Mouse (Mus musculus): ENCODE data around the gene Zfp951. TPM values are rescaled to one million over a fixed set of nuclear protein-coding genes. Genes with fewer than 3 reads are reported as not detected.
"Not testable (repeated sequence)": the region's sequence is repeated elsewhere in the genome, so short reads cannot be mapped to it uniquely, and the experiment has no call there.

Gene Zfp951
- 1 to 10 TPM; 1.0 to 1.3 TPM for total RNA-seq (2021)
- long read RNA-seq, experiment 1, partial matches to known transcripts, result 0 of 4 reads
- long read RNA-seq, experiment 1, other reads (novel, unspliced or antisense), result 4 of 4 reads
- long read RNA-seq, experiment 2, partial matches to known transcripts, result 0 of 2 reads
- long read RNA-seq, experiment 2, other reads (novel, unspliced or antisense), result 2 of 2 reads

DNA sequence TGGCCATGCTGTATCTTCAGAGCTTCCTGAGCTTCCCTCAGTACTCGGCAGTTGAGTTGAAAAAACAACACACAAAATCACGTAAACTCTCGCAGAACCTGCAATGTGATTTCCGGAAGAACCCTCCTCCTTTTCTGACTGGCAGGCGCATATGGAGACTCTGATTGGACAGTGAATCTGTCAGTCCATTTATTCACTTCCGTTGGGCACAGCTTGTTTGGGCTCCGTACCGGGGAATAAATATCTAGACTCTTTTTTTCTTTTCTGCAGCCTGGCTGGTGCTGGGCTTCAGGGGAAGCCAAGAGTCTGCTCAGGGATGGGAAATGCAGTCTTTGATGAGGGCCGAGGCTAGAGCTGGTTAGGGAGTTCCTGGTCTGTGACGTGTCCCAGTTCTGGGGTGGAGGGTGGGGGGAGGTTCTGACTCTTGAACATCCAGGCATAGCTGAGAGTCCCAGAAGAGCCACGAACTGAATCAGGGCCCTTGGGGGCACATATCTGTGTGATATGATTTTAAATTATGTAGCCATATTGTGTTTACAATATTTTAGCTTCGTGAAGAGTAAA lies at the start of gene Zfp951:
Gene Zfp951 (minus strand): TSS at position 109 of the 564 bp plus-strand sequence.
- peak; percentile 83 to 88 for DNase-seq

DNA sequence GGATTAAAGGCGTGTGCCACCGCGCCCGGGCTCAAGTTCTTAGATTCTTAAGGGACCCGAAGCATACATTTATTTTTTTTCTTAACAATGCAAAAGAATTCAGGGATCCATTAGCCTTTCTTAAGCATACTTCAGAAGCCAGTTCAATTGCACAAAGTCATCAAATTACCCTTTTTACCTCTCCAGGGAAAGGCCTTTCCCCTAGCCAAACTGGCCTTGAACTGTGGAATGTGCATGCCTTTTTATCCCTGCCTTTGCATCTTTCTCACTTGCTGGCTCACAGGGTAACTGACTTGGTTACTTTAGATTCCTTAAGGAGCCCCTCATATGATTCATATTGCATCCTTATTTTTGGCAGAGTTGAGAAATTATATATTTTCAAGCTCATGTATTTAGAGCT lies 46.7 kb upstream of the Zfp951 start:
- not testable (repeated sequence) for DNase-seq

DNA sequence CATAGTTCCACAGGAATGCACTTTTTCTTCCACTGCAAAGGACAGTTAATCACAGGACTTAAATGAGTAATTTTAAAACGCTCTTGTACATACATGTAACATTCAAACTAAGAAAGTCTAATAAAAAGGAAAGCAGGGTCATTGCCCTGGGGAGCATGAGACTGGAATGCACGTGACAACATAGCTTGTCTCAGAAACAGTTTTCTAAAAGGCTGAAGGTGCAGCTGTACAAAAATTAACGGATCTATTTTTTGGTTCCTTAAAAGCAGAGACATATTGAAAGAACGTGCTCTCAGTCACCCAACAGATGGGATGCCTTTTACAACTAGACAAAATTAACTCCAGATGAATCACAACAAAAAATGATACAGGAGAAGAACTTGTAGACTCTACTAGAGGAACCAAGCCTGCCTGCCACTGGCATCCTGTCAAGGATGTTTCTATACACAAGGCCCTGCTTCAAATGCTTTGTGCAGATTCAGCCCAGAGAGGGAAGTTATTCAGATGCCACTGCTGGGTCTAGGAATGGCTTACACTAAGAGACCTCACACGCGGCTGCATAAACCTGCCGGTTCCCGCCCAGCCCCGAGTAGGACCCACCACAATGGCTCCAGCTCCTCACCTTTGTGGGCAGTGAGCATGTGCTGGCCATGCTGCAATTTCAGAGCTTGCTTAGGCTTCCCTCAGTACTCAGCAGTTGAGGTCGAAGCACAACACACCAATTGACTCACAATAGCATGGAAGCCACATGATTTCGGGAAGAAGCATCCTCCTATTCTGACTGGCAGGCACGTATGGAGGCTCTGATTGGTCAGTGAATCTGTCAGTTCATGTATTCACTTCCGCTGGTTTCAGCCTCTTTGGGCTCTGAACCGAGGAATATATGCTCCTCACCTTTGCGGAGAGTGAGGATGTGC lies 567 bp downstream of the Zfp951 start:
- not testable (repeated sequence) for DNase-seq

DNA sequence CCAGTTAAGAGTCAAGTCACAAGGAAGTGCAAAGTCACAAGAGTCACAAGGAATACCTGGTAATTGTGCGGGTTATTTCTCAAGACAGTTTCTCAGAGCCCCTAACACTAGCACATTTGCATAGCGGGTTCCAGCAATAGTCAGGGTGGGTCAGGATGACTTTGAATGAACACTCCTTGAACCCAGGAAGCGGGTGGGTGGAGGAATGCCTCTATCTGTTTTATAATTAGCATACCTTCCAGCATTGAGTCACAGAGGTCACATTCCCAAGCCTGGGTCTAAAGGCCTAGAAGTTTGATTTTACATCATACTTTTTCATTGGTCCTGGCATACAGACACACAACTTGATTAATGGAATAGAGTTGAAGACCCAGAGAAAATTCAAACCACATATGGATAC lies 5.3 kb downstream of the Zfp951 start:
- not testable (repeated sequence) for DNase-seq

DNA sequence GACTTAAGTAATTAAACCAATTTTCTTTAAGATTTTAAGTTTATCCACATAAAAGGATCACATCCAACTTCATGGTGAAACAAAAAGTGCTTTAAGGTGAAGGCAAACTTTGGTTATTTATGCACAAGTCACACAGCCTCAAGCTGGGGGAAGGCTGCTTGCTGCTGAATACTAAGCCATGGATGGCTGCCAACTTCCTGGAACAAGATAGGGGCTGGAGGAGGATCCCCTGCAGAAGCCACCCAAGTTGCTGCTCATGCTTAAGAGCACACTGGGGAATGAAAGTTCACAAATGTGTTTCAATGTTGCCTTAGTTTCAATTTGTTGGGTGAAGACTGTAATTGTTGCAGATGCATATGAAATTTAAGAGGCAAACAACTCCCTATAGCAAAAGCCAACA lies 26.5 kb downstream of the Zfp951 start:
- DNase-seq, result no peak

DNA sequence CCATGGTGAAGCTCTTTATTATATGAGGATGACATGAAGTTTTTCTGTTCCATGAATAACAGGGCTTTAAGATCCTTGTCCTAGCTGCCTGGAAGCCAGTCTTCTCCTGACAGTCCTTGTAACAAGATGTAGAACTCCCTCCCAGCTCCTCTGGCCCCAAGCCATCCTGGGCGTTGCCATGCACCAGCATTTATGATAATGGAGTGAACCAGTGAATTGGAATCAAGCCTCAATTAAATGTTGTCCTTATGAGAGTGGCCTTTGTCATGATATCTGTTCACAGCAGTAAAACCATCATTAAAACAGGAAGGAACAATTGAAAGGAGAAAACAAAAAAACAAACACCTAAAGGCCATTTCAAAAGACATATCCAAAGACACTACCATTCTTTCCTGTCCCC lies 30.3 kb downstream of the Zfp951 start:
- no peak for DNase-seq

DNA sequence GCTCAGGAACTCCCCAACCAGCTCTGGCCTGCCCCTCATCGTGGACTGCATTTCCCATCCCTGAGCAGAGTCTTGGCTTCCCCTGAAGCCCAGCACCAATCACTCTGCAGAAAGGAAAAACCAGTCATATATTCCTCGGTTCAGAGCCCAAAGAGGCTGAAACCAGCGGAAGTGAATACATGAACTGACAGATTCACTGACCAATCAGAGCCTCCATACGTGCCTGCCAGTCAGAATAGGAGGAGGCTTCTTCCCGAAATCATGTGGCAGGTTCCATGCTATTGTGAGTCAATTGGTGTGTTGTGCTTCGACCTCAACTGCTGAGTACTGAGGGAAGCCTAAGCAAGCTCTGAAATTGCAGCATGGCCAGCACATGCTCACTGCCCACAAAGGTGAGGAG lies 89.7 kb downstream of the Zfp951 start:
- not testable (repeated sequence) for DNase-seq

Other genes with a start within 250 kb of the Zfp951 start
- under 1 TPM; 0.27 to 0.87 TPM for gene Abcg3, start 122.6 kb upstream of the Zfp951 start, total RNA-seq (2021)

Data from heart, adult 18-20 months (tissue).